Mouse (Mus musculus): ENCODE results near the gene Kin. TPM values are rescaled to one million over a fixed set of nuclear protein-coding genes. Genes with fewer than 3 reads are reported as not detected.
A peak's percentile ranks its signal among the peaks of the same experiment; 100 is the strongest.

The Kin gene
- polyA plus RNA-seq (2015; fragmentation: Nextera tagmentation; extraction: Ambion mirVana), result 34.2 and 39.8 TPM in 2 replicates

- H3K4me3 ChIP-seq (replicated peaks; ENCODE audit: low read length), result peak within 1 kb of the TSS; percentile 98
- H3K9me3 ChIP-seq (ENCODE audit: control insufficient read depth, low read length), result no peaks in the 10 kb centered on the region
- H3K4me2 ChIP-seq (ENCODE audit: low read length), result peak within 1 kb of the TSS; percentile 80
- peaks cover 32% of the 10 kb centered on the region for H3K4me1 ChIP-seq (replicated peaks; ENCODE audit: control insufficient read depth, insufficient read depth, low read length)
- peak; percentile 99 for ATAC-seq
- H3K36me3 ChIP-seq (ENCODE audit: control insufficient read depth, insufficient read depth), result 0 out of 2 replicates have a peak, but pooled peaks cover 2% of the 10 kb centered on the region
- under 1% methylated on average over 61 of the region's 61 CpGs for WGBS
- H3K9ac ChIP-seq (replicated peaks; ENCODE audit: low read depth, low read length), result peak within 1 kb of the TSS; percentile 100
- peak within 1 kb of the TSS; percentile 94 for H3K27ac ChIP-seq (ENCODE audit: low read length)
- H3K27me3 ChIP-seq (replicated peaks; ENCODE audit: control insufficient read depth, insufficient read depth, low read length), result no peaks in the 10 kb centered on the region
These were observed at the start of gene Kin, which contains the start of gene Atp5c1 for GRCm38 (mm10) chr2:10080310-10081010. Gene Kin (plus strand): TSS chr2:10080593. Gene Atp5c1 (minus strand): TSS chr2:10080510.

- H3K36me3 ChIP-seq (ENCODE audit: control insufficient read depth, insufficient read depth), result no peaks in the 10 kb centered on the region
- no peaks in the 10 kb centered on the region for H3K27me3 ChIP-seq (replicated peaks; ENCODE audit: control insufficient read depth, insufficient read depth, low read length)
- no peak overlapping the region for H3K27ac ChIP-seq (ENCODE audit: low read length)
- H3K9me3 ChIP-seq (ENCODE audit: control insufficient read depth, low read length), result no peaks in the 10 kb centered on the region
- H3K4me2 ChIP-seq (ENCODE audit: low read length), result no peak overlapping the region
- H3K4me3 ChIP-seq (replicated peaks; ENCODE audit: low read length), result no peak overlapping the region
- 71% methylated on average over 4 of the region's 4 CpGs for WGBS
- no peak overlapping the region for H3K9ac ChIP-seq (replicated peaks; ENCODE audit: low read depth, low read length)
- H3K4me1 ChIP-seq (replicated peaks; ENCODE audit: control insufficient read depth, insufficient read depth, low read length), result no peaks in the 10 kb centered on the region
- ATAC-seq, result no peak
These were observed 46.7 kb upstream of the Kin start for GRCm38 (mm10) chr2:10033684-10034083.

- Histone ChIP-seq H3K9me3 (ENCODE audit: control insufficient read depth, low read length) (no peaks in the 10 kb centered on the region), H3K4me3 (replicated peaks; ENCODE audit: low read length) (no peak overlapping the region), H3K4me1 (replicated peaks; ENCODE audit: control insufficient read depth, insufficient read depth, low read length) (no peaks in the 10 kb centered on the region), H3K27ac (ENCODE audit: low read length) (no peak overlapping the region), H3K27me3 (replicated peaks; ENCODE audit: control insufficient read depth, insufficient read depth, low read length) (no peaks in the 10 kb centered on the region), H3K9ac (replicated peaks; ENCODE audit: low read depth, low read length) (no peak overlapping the region), H3K4me2 (ENCODE audit: low read length) (no peak overlapping the region), H3K36me3 (ENCODE audit: control insufficient read depth, insufficient read depth) (peaks cover under 1% of the 10 kb centered on the region; the same call in 1 of the 2 replicates)
- 64% methylated on average over 3 of the region's 3 CpGs for WGBS
- no peak for ATAC-seq
These were observed 45.4 kb upstream of the Kin start for GRCm38 (mm10) chr2:10034976-10035375.

- Histone ChIP-seq H3K4me2 (ENCODE audit: low read length) (peak overlapping the region; percentile 82), H3K27me3 (replicated peaks; ENCODE audit: control insufficient read depth, insufficient read depth, low read length) (no peaks in the 10 kb centered on the region), H3K4me1 (replicated peaks; ENCODE audit: control insufficient read depth, insufficient read depth, low read length) (peaks cover 14% of the 10 kb centered on the region), H3K9ac (replicated peaks; ENCODE audit: low read depth, low read length) (peak overlapping the region; percentile 88), H3K36me3 (ENCODE audit: control insufficient read depth, insufficient read depth) (no peaks in the 10 kb centered on the region), H3K4me3 (replicated peaks; ENCODE audit: low read length) (peak overlapping the region; percentile 96), H3K27ac (ENCODE audit: low read length) (peak overlapping the region; percentile 56; the same call in 1 of the 2 replicates), H3K9me3 (ENCODE audit: control insufficient read depth, low read length) (no peaks in the 10 kb centered on the region)
- under 1% methylated on average over 47 of the region's 47 CpGs for WGBS
- ATAC-seq, result peak; percentile 77
These were observed 32.5 kb upstream of the Kin start for GRCm38 (mm10) chr2:10047758-10048436.

GRCm38 (mm10) chr2:10048461-10048860 lies 31.9 kb upstream of the Kin start, which contains the start of gene Taf3:
Gene Taf3 (minus strand): TSS chr2:10048596.
- peak; percentile 94 for ATAC-seq
- peak within 1 kb of the TSS; percentile 88 for H3K9ac ChIP-seq (replicated peaks; ENCODE audit: low read depth, low read length)
- peak within 1 kb of the TSS; percentile 82 for H3K4me2 ChIP-seq (ENCODE audit: low read length)
- peak within 1 kb of the TSS; percentile 96 for H3K4me3 ChIP-seq (replicated peaks; ENCODE audit: low read length)
- H3K27me3 ChIP-seq (replicated peaks; ENCODE audit: control insufficient read depth, insufficient read depth, low read length), result no peaks in the 10 kb centered on the region
- no peaks in the 10 kb centered on the region for H3K36me3 ChIP-seq (ENCODE audit: control insufficient read depth, insufficient read depth)
- H3K27ac ChIP-seq (ENCODE audit: low read length), result peak within 1 kb of the TSS; percentile 56; the same call in 1 of the 2 replicates
- peaks cover 14% of the 10 kb centered on the region for H3K4me1 ChIP-seq (replicated peaks; ENCODE audit: control insufficient read depth, insufficient read depth, low read length)
- H3K9me3 ChIP-seq (ENCODE audit: control insufficient read depth, low read length), result no peaks in the 10 kb centered on the region
- WGBS, result under 1% methylated on average over 36 of the region's 36 CpGs

- Histone ChIP-seq H3K27me3 (replicated peaks; ENCODE audit: control insufficient read depth, insufficient read depth, low read length) (no peaks in the 10 kb centered on the region), H3K4me2 (ENCODE audit: low read length) (peak overlapping the region; percentile 74), H3K4me1 (replicated peaks; ENCODE audit: control insufficient read depth, insufficient read depth, low read length) (peaks cover 14% of the 10 kb centered on the region), H3K9ac (replicated peaks; ENCODE audit: low read depth, low read length) (0 out of 2 replicates have a peak overlapping the region, but pooled peaks have one; percentile 44), H3K27ac (ENCODE audit: low read length) (no peak overlapping the region), H3K36me3 (ENCODE audit: control insufficient read depth, insufficient read depth) (peaks cover 6% of the 10 kb centered on the region), H3K4me3 (replicated peaks; ENCODE audit: low read length) (peak overlapping the region; percentile 96), H3K9me3 (ENCODE audit: control insufficient read depth, low read length) (no peaks in the 10 kb centered on the region)
- 17% methylated on average over 8 of the region's 10 CpGs for WGBS
- no peak for ATAC-seq
These were observed 30.9 kb upstream of the Kin start for GRCm38 (mm10) chr2:10049456-10049855.

- H3K36me3 ChIP-seq (ENCODE audit: control insufficient read depth, insufficient read depth), result peaks cover 18% of the 10 kb centered on the region
- no peak overlapping the region for H3K4me2 ChIP-seq (ENCODE audit: low read length)
- ATAC-seq, result no peak
- WGBS, result 75% methylated on average over 3 of the region's 3 CpGs
- no peak overlapping the region for H3K4me3 ChIP-seq (replicated peaks; ENCODE audit: low read length)
- H3K9ac ChIP-seq (replicated peaks; ENCODE audit: low read depth, low read length), result no peak overlapping the region
- no peaks in the 10 kb centered on the region for H3K27me3 ChIP-seq (replicated peaks; ENCODE audit: control insufficient read depth, insufficient read depth, low read length)
- no peak overlapping the region for H3K27ac ChIP-seq (ENCODE audit: low read length)
- peaks cover 14% of the 10 kb centered on the region for H3K4me1 ChIP-seq (replicated peaks; ENCODE audit: control insufficient read depth, insufficient read depth, low read length)
- no peaks in the 10 kb centered on the region for H3K9me3 ChIP-seq (ENCODE audit: control insufficient read depth, low read length)
These were observed 29.5 kb upstream of the Kin start for GRCm38 (mm10) chr2:10050878-10051277.

- ATAC-seq, result no peak
- 100% methylated on average over 1 of the region's 1 CpGs for WGBS
- H3K9me3 ChIP-seq (ENCODE audit: control insufficient read depth, low read length), result no peaks in the 10 kb centered on the region
- peaks cover 26% of the 10 kb centered on the region for H3K36me3 ChIP-seq (ENCODE audit: control insufficient read depth, insufficient read depth)
- H3K4me2 ChIP-seq (ENCODE audit: low read length), result no peak overlapping the region
- H3K9ac ChIP-seq (replicated peaks; ENCODE audit: low read depth, low read length), result no peak overlapping the region
- no peak overlapping the region for H3K27ac ChIP-seq (ENCODE audit: low read length)
- no peaks in the 10 kb centered on the region for H3K27me3 ChIP-seq (replicated peaks; ENCODE audit: control insufficient read depth, insufficient read depth, low read length)
- H3K4me3 ChIP-seq (replicated peaks; ENCODE audit: low read length), result no peak overlapping the region
- H3K4me1 ChIP-seq (replicated peaks; ENCODE audit: control insufficient read depth, insufficient read depth, low read length), result peaks cover 13% of the 10 kb centered on the region
These were observed 28.4 kb upstream of the Kin start for GRCm38 (mm10) chr2:10051996-10052395.

GRCm38 (mm10) chr2:10058836-10059235 lies 21.6 kb upstream of the Kin start:
- Histone ChIP-seq H3K4me1 (replicated peaks; ENCODE audit: control insufficient read depth, insufficient read depth, low read length) (no peaks in the 10 kb centered on the region), H3K27me3 (replicated peaks; ENCODE audit: control insufficient read depth, insufficient read depth, low read length) (no peaks in the 10 kb centered on the region), H3K9me3 (ENCODE audit: control insufficient read depth, low read length) (no peaks in the 10 kb centered on the region), H3K27ac (ENCODE audit: low read length) (no peak overlapping the region), H3K9ac (replicated peaks; ENCODE audit: low read depth, low read length) (no peak overlapping the region), H3K4me3 (replicated peaks; ENCODE audit: low read length) (no peak overlapping the region), H3K4me2 (ENCODE audit: low read length) (no peak overlapping the region), H3K36me3 (ENCODE audit: control insufficient read depth, insufficient read depth) (peaks cover 49% of the 10 kb centered on the region)
- WGBS, result 78% methylated on average over 5 of the region's 5 CpGs
- no peak for ATAC-seq

Data from forebrain, embryonic 16.5 days (tissue).